30 mouse cellular contexts compared by ENCODE assay signal in genomic region chr9:9102158-9102514, GRCm38 (mm10).
DNase-seq lines count a peak whose midpoint lies in the region; ATAC-seq and TF ChIP-seq lines count a peak whose summit lies in the region.
"Had no signal": no experiment of that assay in that cellular context is flagged by ENCODE, and none has a peak within 500 bp of the region (broad histone marks: within the 10 kb centered on the region; RNA-seq: fewer than 3 reads in every experiment).

No protein-coding gene starts in this region.

- peak; percentile 86 for ATAC-seq in frontal cortex, adult (ENCODE audit: low TSS enrichment)
- ATAC-seq in limb, embryonic 15.5 days (ENCODE audit: insufficient number of reproducible peaks, low FRiP score, low TSS enrichment, low read depth), result no peak
- ATAC-seq: activated CD4-positive, CD25-positive, alpha-beta regulatory T cell, adult 4 months; forebrain, embryonic 15.5 days; inflammation-experienced regulatory T-cells, adult 6 months had no signal

- no peak overlapping the region for H3K9ac ChIP-seq in limb, embryonic 15.5 days
- H3K9ac ChIP-seq: embryonic facial prominence, embryonic 13.5 days; forebrain, embryonic 12.5 days; forebrain, embryonic 15.5 days; heart, embryonic 13.5 days; hindbrain, embryonic 14.5 days had no signal

- H3K4me3 ChIP-seq in limb, embryonic 15.5 days, result no peak overlapping the region
- H3K4me3 ChIP-seq in limb, embryonic 10.5 days, result no peak overlapping the region
- no peak overlapping the region for H3K4me3 ChIP-seq in lung, adult 2 months (replicated peaks; ENCODE audit: extremely low read depth, low read depth, low read length)
- H3K4me3 ChIP-seq: embryonic facial prominence, embryonic 10.5 days; embryonic facial prominence, embryonic 13.5 days; erythroblast, embryonic 14.5 days; forebrain, embryonic 12.5 days; forebrain, embryonic 15.5 days; heart, adult 2 months; heart, embryonic 10.5 days; heart, embryonic 13.5 days had no signal

- TF ChIP-seq CTCF in lung, adult 2 months (IDR thresholded peaks at IDR 0.05; ENCODE audit: insufficient read depth, low read length), result no peak

- 89% methylated on average over 2 of the region's 2 CpGs for WGBS in limb, embryonic 15.5 days
- 88% methylated on average over 2 of the region's 2 CpGs for WGBS in limb, embryonic 10.5 days
- WGBS in lung, adult 2 months, result 93% methylated on average over 2 of the region's 2 CpGs

- DNase-seq in frontal cortex, postnatal 25 days (ENCODE audit: low spot score in 2 of 2), result no peak
- peak; percentile 22 for DNase-seq in left cerebral cortex, adult 11 months (ENCODE audit: low spot score)
- no peak for DNase-seq in left cerebral cortex, postnatal 10 days (ENCODE audit: extremely low spot score in 1 of 2, low spot score in 2 of 2)
- no peak for DNase-seq in limb, embryonic 10.5 days (ENCODE audit: low spot score)
- DNase-seq in telencephalon, adult 2 months (ENCODE audit: low read depth, low spot score), result peak; percentile 76
- DNase-seq in lung, adult 2 months, result no peak
- DNase-seq: adrenal gland, postnatal 10 days; adrenal gland, postnatal 36 days; cerebellum, adult 11 months; cerebellum, adult 2 months; cerebellum, adult 9-11 months; cerebellum, postnatal 25 days; embryo, embryonic 11 days; gastrocnemius, postnatal 25 days; heart, adult 2 months; heart, postnatal 14 days; heart, postnatal 4 days had no signal

- H3K27me3 ChIP-seq in limb, embryonic 15.5 days, result no peaks in the 10 kb centered on the region
- H3K27me3 ChIP-seq in limb, embryonic 10.5 days (ENCODE audit: low read depth, poor library complexity, severe bottlenecking), result no peaks in the 10 kb centered on the region
- H3K27me3 ChIP-seq: embryonic facial prominence, embryonic 13.5 days; forebrain, embryonic 12.5 days; forebrain, embryonic 15.5 days; heart, embryonic 13.5 days had no signal

- peak overlapping the region; percentile 59; the same call in 1 of the 2 replicates for H3K27ac ChIP-seq in limb, embryonic 15.5 days
- H3K27ac ChIP-seq in limb, embryonic 10.5 days, result no peak overlapping the region
- H3K27ac ChIP-seq: embryonic facial prominence, embryonic 10.5 days; embryonic facial prominence, embryonic 13.5 days; forebrain, embryonic 12.5 days; forebrain, embryonic 15.5 days; heart, adult 2 months; heart, embryonic 10.5 days; heart, embryonic 13.5 days; hindbrain, embryonic 14.5 days; hindbrain, postnatal 0 days had no signal

- intact Hi-C loops in left cerebral cortex, postnatal 10 days (cut with DNase I), result no loop called here

- H3K36me3 ChIP-seq in limb, embryonic 15.5 days, result no peaks in the 10 kb centered on the region
- H3K36me3 ChIP-seq in limb, embryonic 10.5 days, result no peaks in the 10 kb centered on the region
- H3K36me3 ChIP-seq: embryonic facial prominence, embryonic 10.5 days; embryonic facial prominence, embryonic 13.5 days; forebrain, embryonic 12.5 days; forebrain, embryonic 15.5 days; heart, embryonic 10.5 days; heart, embryonic 13.5 days had no signal

- TF ChIP-seq POLR2A in lung, adult 2 months (IDR thresholded peaks at IDR 0.05; ENCODE audit: borderline replicate concordance, extremely low read depth, low read depth, low read length), result no peak

- no peaks in the 10 kb centered on the region for H3K9me3 ChIP-seq in limb, embryonic 15.5 days
- H3K9me3 ChIP-seq in limb, embryonic 10.5 days (replicated peaks), result no peaks in the 10 kb centered on the region
- H3K9me3 ChIP-seq: embryonic facial prominence, embryonic 10.5 days; embryonic facial prominence, embryonic 13.5 days; forebrain, embryonic 12.5 days; forebrain, embryonic 15.5 days; heart, embryonic 10.5 days; heart, embryonic 13.5 days had no signal

- no peak overlapping the region for H3K4me2 ChIP-seq in limb, embryonic 15.5 days
- H3K4me2 ChIP-seq: embryonic facial prominence, embryonic 13.5 days; forebrain, embryonic 12.5 days; forebrain, embryonic 15.5 days; heart, embryonic 13.5 days; hindbrain, embryonic 14.5 days had no signal

- H3K4me1 ChIP-seq in limb, embryonic 15.5 days, result 0 out of 2 replicates have a peak, but pooled peaks cover 5% of the 10 kb centered on the region
- 0 out of 2 replicates have a peak, but pooled peaks cover 2% of the 10 kb centered on the region for H3K4me1 ChIP-seq in limb, embryonic 10.5 days
- no peaks in the 10 kb centered on the region for H3K4me1 ChIP-seq in lung, adult 2 months (ENCODE audit: control insufficient read depth, insufficient read depth, low read length)
- H3K4me1 ChIP-seq: forebrain, embryonic 12.5 days; forebrain, embryonic 15.5 days; heart, embryonic 10.5 days; heart, embryonic 13.5 days had no signal

Comparison
In these comparisons a context has a peak if more than half of its experiments do, and no peak if none do; other contexts are left out.
1. DNase-seq: peak in left cerebral cortex, adult 11 months (single experiment) and telencephalon, adult 2 months (single experiment); none in frontal cortex, postnatal 25 days (0 of 2), left cerebral cortex, postnatal 10 days (0 of 2), limb, embryonic 10.5 days (single experiment) and lung, adult 2 months (single experiment).